Mouse (Mus musculus): ENCODE measurements around the gene Sh2d6.

DNA sequence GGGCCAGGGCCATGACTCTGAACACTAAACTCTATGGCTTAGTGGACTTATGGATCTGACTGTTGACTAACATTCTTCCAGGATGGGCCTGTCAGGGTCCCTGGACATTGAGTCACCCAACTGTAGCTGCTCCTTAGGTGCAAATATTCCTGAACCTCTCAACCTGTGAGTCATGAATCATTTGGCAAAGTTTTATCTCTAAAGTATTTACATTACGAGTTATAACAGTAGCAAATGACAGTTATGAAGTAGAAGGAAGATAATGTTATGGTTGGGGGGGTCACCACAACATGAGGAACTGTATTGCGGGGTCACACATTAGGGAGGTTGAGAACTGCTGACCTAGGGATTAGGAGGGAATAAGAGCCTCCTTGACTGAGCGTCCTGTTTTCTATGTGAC, 26.4 kb upstream of the Sh2d6 start:
- TF ChIP-seq CTCF (IDR thresholded peaks at IDR 0.05; ENCODE audit: borderline replicate concordance, insufficient read depth, low read length) (no peak), POLR2A (IDR thresholded peaks at IDR 0.05; ENCODE audit: low read depth, low read length) (no peak)

Data from embryonic fibroblast, embryonic 13.5 days (primary cell).